Mouse (Mus musculus) lung, adult 2 months (tissue): ENCODE results near the gene Tfb2m.

Experiments used
- CTCF ChIP-seq: fragments of 200-500 bp; IDR thresholded peaks from 2 replicates; pipeline ENCODE4 v1.5.1; 2011; ENCODE audit warnings: mild to moderate bottlenecking, low read length, control low read depth; ENCODE audit not compliant: insufficient read depth
- POLR2A ChIP-seq: fragments of 200-500 bp; IDR thresholded peaks from 2 replicates; pipeline ENCODE4 v1.6.1; 2011; ENCODE audit warnings: low read depth, mild to moderate bottlenecking, control low read depth, low read length, borderline replicate concordance; ENCODE audit errors: extremely low read depth

- TF ChIP-seq POLR2A (no peak), CTCF (no peak)
Observed at GRCm38 (mm10) chr1:179547176-179547575, 1.1 kb upstream of the Tfb2m start.
